Mouse (Mus musculus): ENCODE measurements around the gene Smn1. TPM values are rescaled to one million over a fixed set of nuclear protein-coding genes. Genes with fewer than 3 reads are reported as not detected.
A peak's percentile ranks its signal among the peaks of the same experiment; 100 is the strongest.
"Not testable (repeated sequence)": the region's sequence is repeated elsewhere in the genome, so short reads cannot be mapped to it uniquely, and the experiment has no call there.

The Smn1 gene
- polyA plus RNA-seq, 1 experiment: 92.7 TPM

DNA sequence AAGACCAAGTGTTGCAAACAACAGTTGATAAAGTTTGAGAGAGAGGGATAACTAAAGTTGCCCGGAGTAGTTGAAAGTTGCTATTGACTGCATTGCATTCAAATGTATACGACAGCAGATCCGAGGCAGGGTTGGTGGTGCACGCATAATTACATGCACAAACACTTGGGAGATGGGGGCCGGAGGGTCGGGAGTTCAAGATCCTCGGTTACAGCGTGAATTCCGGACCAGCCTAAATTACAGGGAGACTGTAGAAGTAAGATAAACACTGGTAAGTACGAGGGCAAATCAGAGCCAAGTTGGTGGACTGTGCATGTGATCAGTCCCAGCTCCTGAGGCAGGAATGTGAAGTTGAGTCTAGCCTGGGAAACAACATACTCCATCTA is 599 bp downstream of the Smn1 start:
- WGBS: 2% methylated on average over 10 of the region's 10 CpGs
- no peak for TF ChIP-seq POLR2A (IDR thresholded peaks at IDR 0.05; ENCODE audit: borderline replicate concordance, control insufficient read depth, low read depth, low read length)
- no peak for TF ChIP-seq CTCF (IDR thresholded peaks at IDR 0.05; ENCODE audit: control insufficient read depth, insufficient read depth, low read length)
- H3K27ac ChIP-seq (ENCODE audit: control insufficient read depth, insufficient read depth, low read depth, low read length, poor library complexity): no peak overlapping the region; the same call in 1 of the 2 replicates
- peaks cover 1% of the 10 kb centered on the region; the same call in 1 of the 2 replicates for H3K4me1 ChIP-seq (ENCODE audit: control insufficient read depth, insufficient read depth, low read length)
- H3K4me3 ChIP-seq (replicated peaks; ENCODE audit: control insufficient read depth, low read depth, low read length): peak overlapping the region; percentile 100

DNA sequence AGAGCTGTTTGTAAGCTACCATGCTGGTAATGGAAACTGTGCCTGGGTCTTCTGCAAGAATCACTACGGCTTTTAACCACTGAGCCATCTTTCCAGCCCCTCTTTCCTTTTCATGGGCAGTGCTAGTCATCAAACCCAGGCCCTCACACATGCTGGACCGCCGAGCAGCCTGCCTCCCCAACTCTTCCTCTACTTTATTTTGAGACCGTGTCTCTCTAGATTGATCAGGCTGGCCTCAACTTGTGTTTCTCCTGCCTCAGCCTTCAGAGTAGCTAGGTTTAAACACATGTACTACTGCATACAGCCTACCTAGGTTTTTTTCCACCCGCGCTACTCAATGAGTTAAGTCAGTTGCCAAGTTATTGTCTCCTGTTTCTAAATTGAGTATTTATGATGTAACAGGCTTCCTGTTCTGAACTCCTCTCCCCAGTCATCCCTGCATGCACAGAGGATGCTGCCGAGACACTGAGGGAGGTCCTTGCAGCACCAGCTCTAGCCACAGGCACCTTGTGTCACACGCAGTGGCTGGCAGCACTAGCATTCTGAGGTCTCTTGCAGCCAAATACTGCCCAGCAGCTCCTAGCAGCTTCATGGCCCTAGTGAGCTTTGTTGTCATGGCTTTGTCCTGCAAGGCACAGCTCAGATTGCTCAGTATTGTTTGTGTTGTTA is 17.1 kb downstream of the Smn1 start:
- H3K4me3 ChIP-seq (replicated peaks; ENCODE audit: control insufficient read depth, low read depth, low read length): no peak overlapping the region
- TF ChIP-seq CTCF (IDR thresholded peaks at IDR 0.05; ENCODE audit: control insufficient read depth, insufficient read depth, low read length): no peak
- TF ChIP-seq POLR2A (IDR thresholded peaks at IDR 0.05; ENCODE audit: borderline replicate concordance, control insufficient read depth, low read depth, low read length): no peak
- WGBS: 48% methylated on average over 8 of the region's 8 CpGs
- peak overlapping the region; percentile 65; the same call in 1 of the 2 replicates for H3K27ac ChIP-seq (ENCODE audit: control insufficient read depth, insufficient read depth, low read depth, low read length, poor library complexity)
- H3K4me1 ChIP-seq (ENCODE audit: control insufficient read depth, insufficient read depth, low read length): no peaks in the 10 kb centered on the region; the same call in 1 of the 2 replicates

DNA sequence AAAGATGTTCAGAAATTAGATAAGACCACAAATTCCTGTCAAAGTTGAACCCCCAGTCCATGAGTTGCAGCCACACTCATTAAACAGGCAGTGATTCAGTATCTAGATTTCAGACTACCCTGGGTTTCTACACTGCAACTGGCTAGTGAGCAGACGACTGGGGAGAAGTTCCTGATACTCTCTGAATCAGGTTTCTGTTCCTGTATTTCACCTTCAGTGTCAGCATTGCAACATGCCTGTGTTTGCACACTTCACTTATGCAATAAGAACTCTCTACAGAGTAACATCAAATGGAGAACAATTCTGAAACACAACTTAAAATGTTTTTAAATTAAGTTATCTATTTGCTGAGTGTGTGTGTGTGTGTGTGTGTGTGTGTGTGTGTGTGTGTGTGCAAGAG is 28.0 kb downstream of the Smn1 start:
- Histone ChIP-seq H3K27ac (ENCODE audit: control insufficient read depth, insufficient read depth, low read depth, low read length, poor library complexity) (no peak overlapping the region; the same call in 1 of the 2 replicates), H3K4me1 (ENCODE audit: control insufficient read depth, insufficient read depth, low read length) (peaks cover 3% of the 10 kb centered on the region; the same call in 1 of the 2 replicates), H3K4me3 (replicated peaks; ENCODE audit: control insufficient read depth, low read depth, low read length) (no peak overlapping the region)
- TF ChIP-seq CTCF (IDR thresholded peaks at IDR 0.05; ENCODE audit: control insufficient read depth, insufficient read depth, low read length) (no peak), POLR2A (IDR thresholded peaks at IDR 0.05; ENCODE audit: borderline replicate concordance, control insufficient read depth, low read depth, low read length) (no peak)
- WGBS: 15% methylated on average over 1 of the region's 1 CpGs

DNA sequence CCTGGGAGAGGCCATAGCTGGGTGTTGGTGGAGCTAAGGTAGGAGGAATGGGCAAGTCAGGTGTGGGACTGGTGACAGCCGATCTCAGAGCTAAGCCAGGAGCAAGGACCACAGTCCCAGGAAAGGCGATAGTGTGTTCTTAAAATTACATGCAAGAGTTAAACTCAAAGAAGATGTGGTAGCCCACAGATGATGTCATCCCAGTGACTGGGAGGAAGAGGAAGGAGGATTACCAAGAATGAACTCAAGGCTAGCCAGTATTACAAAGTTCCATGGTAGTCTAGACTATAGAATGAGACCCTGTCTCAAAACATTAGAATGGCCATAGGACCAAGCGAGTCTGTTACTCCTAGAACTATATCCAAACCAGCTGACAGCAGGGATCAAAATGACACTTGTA is 32.0 kb downstream of the Smn1 start:
- 76% methylated on average over 3 of the region's 3 CpGs for WGBS
- H3K4me1 ChIP-seq (ENCODE audit: control insufficient read depth, insufficient read depth, low read length): no peaks in the 10 kb centered on the region; the same call in 1 of the 2 replicates
- no peak for TF ChIP-seq CTCF (IDR thresholded peaks at IDR 0.05; ENCODE audit: control insufficient read depth, insufficient read depth, low read length)
- TF ChIP-seq POLR2A (IDR thresholded peaks at IDR 0.05; ENCODE audit: borderline replicate concordance, control insufficient read depth, low read depth, low read length): no peak
- no peak overlapping the region for H3K4me3 ChIP-seq (replicated peaks; ENCODE audit: control insufficient read depth, low read depth, low read length)
- H3K27ac ChIP-seq (ENCODE audit: control insufficient read depth, insufficient read depth, low read depth, low read length, poor library complexity): peak overlapping the region; percentile 19; the same call in 1 of the 2 replicates

DNA sequence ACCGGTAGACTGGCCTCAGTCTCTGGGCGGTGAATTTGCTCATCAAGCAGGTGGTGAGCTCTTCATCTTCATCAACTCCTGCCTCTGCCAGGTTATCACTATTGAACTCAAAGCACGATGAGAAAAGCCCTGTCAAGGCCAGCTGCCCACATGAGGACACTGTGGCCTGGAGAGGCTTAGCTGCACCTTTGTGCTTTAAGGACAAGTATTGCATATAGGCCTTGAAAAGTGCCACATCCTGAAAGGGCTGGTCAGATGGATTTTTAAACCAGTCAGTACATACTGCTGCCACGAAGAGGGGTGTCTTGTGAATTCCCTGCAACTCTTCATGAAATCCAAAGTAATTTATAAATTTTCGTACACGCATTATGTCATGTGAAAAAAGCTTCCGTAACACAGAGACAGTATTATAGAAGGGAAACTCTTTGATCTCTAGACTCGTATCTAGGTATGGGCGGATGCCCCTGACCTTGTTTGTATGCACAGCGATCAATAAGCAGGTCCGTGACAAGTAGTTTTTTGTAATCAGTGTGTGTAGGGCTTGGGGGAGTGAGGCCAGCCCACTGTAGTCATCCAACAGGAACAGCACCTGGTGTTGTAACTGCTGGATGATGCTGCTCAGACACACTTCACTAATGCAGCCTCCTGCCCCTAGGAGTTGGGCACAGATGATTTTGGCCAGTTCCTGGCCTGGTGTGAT is 36.7 kb downstream of the Smn1 start:
- WGBS: 84% methylated on average over 11 of the region's 11 CpGs

DNA sequence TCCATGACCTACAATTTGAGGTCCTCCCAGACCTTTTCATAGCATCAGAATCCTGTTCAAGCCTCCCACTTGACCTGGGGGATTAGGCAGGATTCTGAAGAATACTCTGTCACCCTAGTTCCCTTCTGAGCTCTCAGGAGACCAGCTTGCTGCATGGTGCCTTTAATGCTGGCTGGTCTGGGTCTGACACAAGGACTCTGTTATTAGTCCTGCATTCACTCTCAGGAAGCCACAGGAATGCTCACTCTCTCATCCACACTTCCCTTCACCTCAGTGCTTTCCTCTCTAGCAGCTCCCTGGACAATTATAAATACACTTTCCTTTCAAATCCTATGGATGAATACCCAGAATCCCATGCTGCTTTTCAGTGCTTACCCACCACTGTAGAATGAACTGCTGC is 37.8 kb downstream of the Smn1 start:
- not testable (repeated sequence) for H3K27ac ChIP-seq (ENCODE audit: control insufficient read depth, insufficient read depth, low read depth, low read length, poor library complexity); H3K4me1 ChIP-seq (ENCODE audit: control insufficient read depth, insufficient read depth, low read length); H3K4me3 ChIP-seq (replicated peaks; ENCODE audit: control insufficient read depth, low read depth, low read length)

More for the DNA sequence above, 36.7 kb downstream of the Smn1 start:
- not testable (repeated sequence) for H3K27ac ChIP-seq (ENCODE audit: control insufficient read depth, insufficient read depth, low read depth, low read length, poor library complexity); H3K4me3 ChIP-seq (replicated peaks; ENCODE audit: control insufficient read depth, low read depth, low read length); H3K4me1 ChIP-seq (ENCODE audit: control insufficient read depth, insufficient read depth, low read length)

DNA sequence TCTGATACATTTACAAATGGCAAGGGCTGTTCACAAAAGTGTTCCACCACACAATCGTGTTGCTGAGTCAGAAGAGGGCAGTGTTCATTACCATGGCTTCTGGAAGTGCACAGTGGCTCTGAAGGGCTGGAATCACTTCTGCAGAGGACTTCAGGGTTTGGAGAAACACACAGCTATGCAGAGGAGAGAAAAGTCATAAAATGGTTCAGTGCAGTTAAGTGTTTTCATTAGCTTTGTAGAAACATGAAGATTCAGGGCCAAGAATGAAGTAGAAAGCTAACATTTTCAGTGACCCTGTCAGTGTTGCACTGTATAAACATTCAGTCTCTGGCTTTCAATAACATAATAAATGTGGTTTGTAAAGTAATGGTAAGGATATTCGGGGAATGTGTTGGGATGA is 41.7 kb downstream of the Smn1 start:
- not testable (repeated sequence) for H3K4me3 ChIP-seq (replicated peaks; ENCODE audit: control insufficient read depth, low read depth, low read length); H3K27ac ChIP-seq (ENCODE audit: control insufficient read depth, insufficient read depth, low read depth, low read length, poor library complexity); H3K4me1 ChIP-seq (ENCODE audit: control insufficient read depth, insufficient read depth, low read length)
- 67% methylated on average over 2 of the region's 2 CpGs for WGBS

DNA sequence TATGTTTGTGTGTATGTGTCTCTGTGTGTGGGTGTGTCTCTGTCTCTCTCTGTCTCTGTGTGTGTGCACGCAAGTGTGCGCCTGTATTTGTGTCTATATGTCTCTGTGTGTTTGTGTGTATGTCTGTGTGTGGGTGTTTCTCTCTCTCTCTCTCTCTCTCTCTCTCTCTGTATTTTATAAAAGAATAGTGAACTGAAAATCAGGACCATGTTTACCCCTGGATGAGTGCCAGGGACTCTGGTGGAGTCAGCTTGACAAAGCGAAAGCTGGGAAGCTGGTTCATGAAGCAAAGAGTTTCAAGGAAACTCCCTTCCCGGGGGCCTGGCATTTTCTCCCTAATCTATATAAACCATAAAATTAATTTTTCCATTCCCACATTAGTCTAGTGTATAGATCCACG is 49.7 kb downstream of the Smn1 start:
- 87% methylated on average over 4 of the region's 5 CpGs for WGBS
- not testable (repeated sequence) for H3K27ac ChIP-seq (ENCODE audit: control insufficient read depth, insufficient read depth, low read depth, low read length, poor library complexity); H3K4me3 ChIP-seq (replicated peaks; ENCODE audit: control insufficient read depth, low read depth, low read length); H3K4me1 ChIP-seq (ENCODE audit: control insufficient read depth, insufficient read depth, low read length)

DNA sequence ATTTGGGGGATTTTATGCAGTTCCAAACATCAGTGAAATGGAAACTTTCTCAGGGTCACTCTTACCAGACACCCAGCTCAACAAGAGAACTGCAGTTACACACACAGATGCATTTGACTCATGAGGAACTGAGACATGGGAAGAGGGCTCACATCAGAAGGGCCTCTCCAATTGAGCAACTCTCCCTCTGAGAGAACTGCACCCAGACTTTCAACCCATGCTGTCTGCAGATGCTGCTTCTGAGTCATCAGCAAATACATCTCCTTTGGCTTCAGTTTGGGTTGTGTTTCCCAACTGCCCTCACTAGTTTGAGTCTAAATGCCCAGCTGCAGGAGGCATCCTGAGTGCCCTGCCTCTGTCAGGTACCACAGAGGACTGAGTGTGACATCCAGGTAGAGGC is 58.5 kb downstream of the Smn1 start:
- not testable (repeated sequence) for H3K4me1 ChIP-seq (ENCODE audit: control insufficient read depth, insufficient read depth, low read length); H3K4me3 ChIP-seq (replicated peaks; ENCODE audit: control insufficient read depth, low read depth, low read length)
- peak overlapping the region; percentile 79; the same call in 1 of the 2 replicates for H3K27ac ChIP-seq (ENCODE audit: control insufficient read depth, insufficient read depth, low read depth, low read length, poor library complexity)

Other genes with a start within 250 kb of the Smn1 start
- gene Cartpt, start 223.8 kb upstream of the Smn1 start, polyA plus RNA-seq (2011; ENCODE audit: insufficient read depth, insufficient read length, low replicate concordance, missing spikeins): not detected in 2 replicates
- gene Mccc2, start 109.2 kb upstream of the Smn1 start, polyA plus RNA-seq (2011; ENCODE audit: insufficient read depth, insufficient read length, low replicate concordance, missing spikeins): 3.0 and 5.2 TPM in 2 replicates
- 17.7 and 27.7 TPM in 2 replicates for gene Bdp1, start 20.8 kb upstream of the Smn1 start, polyA plus RNA-seq (2011; ENCODE audit: insufficient read depth, insufficient read length, low replicate concordance, missing spikeins)
- gene Serf1, start 16.8 kb upstream of the Smn1 start, polyA plus RNA-seq (2011; ENCODE audit: insufficient read depth, insufficient read length, low replicate concordance, missing spikeins): 11.0 and 11.2 TPM in 2 replicates
- gene Naip2, start 77.2 kb downstream of the Smn1 start, polyA plus RNA-seq (2011; ENCODE audit: insufficient read depth, insufficient read length, low replicate concordance, missing spikeins): 1.3 and 7.9 TPM in 2 replicates
- 6.8 and 16.8 TPM in 2 replicates for gene Naip5, start 121.5 kb downstream of the Smn1 start, polyA plus RNA-seq (2011; ENCODE audit: insufficient read depth, insufficient read length, low replicate concordance, missing spikeins)
- gene Naip6, start 192.8 kb downstream of the Smn1 start, polyA plus RNA-seq (2011; ENCODE audit: insufficient read depth, insufficient read length, low replicate concordance, missing spikeins): 2.0 and 3.3 TPM in 2 replicates